Mouse (Mus musculus) erythroid progenitor cell, adult 5-6 weeks (primary cell): ENCODE data around the gene Cyth1. TPM values are rescaled to one million over a fixed set of nuclear protein-coding genes. Genes with fewer than 3 reads are reported as not detected.

Experiments
- ATAC-seq: replicated peaks from 2 replicates; pipeline ENCODE4 v1.8.0; 2016; ENCODE audit warnings: moderate number of reproducible peaks, mild to moderate bottlenecking, moderate TSS enrichment, inconsistent platforms; ENCODE audit not compliant: poor library complexity, low FRiP score, severe bottlenecking
- total RNA-seq, 2 experiments: library from RNA; stranded (forward) in 1 of 2; stranded (reverse) in 1 of 2; fragments of 150-400 nt in 1 of 2; fragments of 186-747, 209-891 nt in 1 of 2; gene quantifications; 2 replicates each; pipeline versions ENCODE4 v1.2.3 to v1.2.4; 2015 to 2017; ENCODE audit warnings: low replicate concordance in 2 of 2

The Cyth1 gene
- total RNA-seq (2015; ENCODE audit: low replicate concordance): 10.5 TPM in 2 replicates
- 11.6 and 12.3 TPM in 2 replicates for total RNA-seq (2017; ENCODE audit: low replicate concordance)

DNA sequence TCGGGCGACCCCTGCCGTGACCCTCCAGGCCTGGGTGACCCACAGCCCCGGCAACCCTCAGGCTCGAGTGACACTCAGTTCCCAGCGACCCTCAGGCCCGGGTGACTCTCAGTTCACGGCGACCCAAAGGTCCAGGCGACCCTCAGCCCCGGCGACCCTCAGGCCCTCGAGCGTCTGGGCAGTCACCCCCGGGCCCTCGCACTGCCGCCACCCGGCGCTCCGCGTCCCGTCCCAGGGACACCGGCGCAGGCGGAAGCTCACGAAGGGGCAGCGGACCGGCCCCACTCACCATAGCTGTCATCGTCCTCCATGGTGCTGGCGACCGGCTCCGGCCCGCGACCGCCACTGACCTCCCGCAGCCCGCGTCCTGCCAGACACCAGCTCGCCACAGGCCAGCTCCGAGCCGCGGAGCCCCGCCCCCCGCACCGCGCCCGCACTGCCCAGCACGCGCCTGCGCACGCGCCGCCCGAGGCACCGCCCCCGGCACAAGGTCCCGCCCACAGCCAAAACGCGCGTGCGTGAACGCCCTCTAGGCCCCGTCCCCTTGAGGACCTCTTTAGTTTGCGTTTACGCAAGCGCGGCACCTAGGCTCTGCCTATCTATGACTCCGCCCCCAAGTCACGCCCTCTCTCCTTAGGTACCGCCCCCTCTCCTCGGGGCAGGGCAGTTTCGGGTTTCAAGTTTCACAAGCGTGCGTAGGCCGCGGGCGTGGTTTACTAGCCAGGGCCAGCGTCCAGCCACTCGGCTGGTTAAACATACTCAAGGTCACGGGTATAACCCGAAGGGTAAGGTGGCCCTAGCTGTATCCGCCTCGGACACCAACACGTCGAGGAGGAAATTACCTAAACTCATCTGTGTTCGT is at the start of gene Cyth1:
TSS of gene Cyth1 (minus strand) at position 443 of the 862 bp plus-strand sequence.
- peak; percentile 91 for ATAC-seq

GRCm38 (mm10) chr11:118297967-118298366 is 49.6 kb upstream of the Cyth1 start:
- ATAC-seq: no peak

- ATAC-seq: no peak
Observed at GRCm38 (mm10) chr11:118295026-118295425, 46.6 kb upstream of the Cyth1 start.

- ATAC-seq: no peak
Observed at GRCm38 (mm10) chr11:118292671-118293070, 44.3 kb upstream of the Cyth1 start.

DNA sequence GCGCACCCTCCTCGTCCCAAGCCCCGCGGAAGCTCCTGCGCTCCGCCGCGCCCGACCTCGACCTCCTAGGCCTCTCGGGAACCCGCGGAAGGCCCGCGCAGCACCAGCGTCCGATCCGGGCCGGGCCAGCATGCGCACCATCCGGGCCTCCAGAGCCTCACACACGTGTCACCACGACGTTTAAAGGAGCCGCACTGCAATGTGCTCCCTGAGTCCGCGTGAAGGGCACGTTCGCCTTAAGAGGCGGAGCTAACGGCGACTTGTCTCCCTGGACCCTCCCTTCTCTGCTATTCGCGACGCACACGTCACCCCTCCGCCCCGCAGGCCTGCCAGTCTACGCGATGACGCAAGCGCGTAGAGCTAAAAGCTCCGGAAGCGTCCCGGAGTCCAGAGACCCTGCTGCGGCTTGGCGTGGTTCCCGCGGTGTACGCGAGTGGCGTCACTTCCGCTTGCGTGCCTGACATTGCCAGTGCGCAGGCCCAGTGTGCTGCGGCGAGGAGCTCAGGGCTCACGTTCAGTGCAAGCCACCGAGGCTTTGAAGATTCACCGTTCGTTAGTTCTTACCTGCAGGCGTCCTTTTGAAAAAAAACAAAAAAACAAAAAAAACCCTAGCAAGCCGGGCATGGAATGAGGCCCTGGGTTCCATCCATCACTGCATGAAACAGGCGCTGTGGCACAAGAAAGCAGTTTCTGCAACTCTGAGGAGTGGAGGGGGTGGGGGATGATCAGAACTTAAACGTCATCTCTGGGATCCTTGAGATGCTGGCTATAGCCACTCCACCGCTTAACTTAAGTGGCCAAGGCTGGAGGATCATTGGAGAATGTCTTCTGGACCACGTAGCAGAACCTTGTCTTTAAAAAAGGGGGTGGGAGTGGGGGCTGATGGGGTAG is 41.9 kb upstream of the Cyth1 start, which contains the start of gene Usp36:
TSS of gene Usp36 (minus strand) at position 246 of the 891 bp plus-strand sequence.
- ATAC-seq: peak; percentile 97

DNA sequence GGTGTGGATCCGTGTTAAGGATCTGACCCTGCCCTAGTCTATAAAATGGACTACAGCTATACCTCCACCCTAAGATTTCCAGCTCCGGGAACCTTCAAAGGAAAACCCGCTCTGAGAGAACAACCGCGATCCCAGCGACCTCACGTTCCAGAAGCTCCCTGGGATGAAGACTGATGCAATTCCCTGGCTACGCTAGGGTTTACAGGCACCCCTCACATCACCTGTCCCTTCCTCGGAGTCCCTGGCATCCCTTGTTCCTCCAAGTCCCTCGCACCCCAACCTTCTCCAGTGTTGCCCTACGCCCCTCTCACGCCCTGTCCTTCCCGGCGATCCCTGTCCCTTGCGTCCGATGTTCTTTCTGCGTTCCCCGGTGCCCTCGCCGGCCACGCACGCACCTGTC is 41.2 kb upstream of the Cyth1 start:
- ATAC-seq: no peak

DNA sequence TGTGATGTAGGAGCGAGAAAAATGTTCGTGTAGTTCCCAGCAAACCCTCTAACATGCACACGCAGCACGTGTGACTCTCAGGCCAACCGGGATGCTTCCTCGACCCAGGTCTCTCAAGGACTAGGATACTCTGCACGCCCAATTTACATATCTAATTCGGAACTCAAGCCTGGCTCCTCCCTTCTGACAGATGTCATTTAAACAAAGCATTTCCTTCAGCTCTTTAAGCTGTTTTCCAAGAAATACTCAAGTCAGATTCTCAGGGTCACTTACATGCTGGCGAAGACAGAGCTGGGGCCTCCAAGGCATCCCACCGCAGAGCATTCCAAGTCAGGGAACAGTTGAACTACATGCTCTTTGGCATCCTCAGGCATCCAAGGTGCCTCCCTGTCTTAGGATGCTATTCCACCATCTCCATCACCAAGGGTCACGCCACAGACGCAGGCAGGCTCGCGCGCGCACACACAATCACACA is 40.7 kb upstream of the Cyth1 start:
- ATAC-seq: no peak

GRCm38 (mm10) chr11:118287573-118287972 is 39.2 kb upstream of the Cyth1 start:
- ATAC-seq: no peak

DNA sequence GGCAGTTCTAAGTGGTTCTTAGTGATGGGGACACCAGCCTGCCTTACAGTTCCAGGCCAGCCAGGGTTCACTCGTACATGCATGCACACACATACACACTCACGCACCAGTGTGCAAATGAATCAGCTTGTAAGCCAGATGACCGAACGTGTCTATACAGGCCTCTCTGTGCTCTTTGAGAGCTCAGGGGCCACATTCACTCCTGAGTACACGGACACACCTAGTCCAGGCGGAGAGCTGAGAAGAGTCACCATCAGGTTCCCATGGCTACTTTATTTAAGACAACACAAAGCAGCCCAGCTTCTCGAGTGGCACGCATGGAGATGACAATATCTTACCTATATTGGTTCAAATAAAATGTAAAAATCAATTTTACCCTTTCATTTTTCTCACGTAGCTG is 38.0 kb upstream of the Cyth1 start:
- ATAC-seq: no peak

GRCm38 (mm10) chr11:118285791-118286190 is 37.4 kb upstream of the Cyth1 start:
- no peak for ATAC-seq

- no peak for ATAC-seq
Observed at GRCm38 (mm10) chr11:118280218-118280617, 31.8 kb upstream of the Cyth1 start.

DNA sequence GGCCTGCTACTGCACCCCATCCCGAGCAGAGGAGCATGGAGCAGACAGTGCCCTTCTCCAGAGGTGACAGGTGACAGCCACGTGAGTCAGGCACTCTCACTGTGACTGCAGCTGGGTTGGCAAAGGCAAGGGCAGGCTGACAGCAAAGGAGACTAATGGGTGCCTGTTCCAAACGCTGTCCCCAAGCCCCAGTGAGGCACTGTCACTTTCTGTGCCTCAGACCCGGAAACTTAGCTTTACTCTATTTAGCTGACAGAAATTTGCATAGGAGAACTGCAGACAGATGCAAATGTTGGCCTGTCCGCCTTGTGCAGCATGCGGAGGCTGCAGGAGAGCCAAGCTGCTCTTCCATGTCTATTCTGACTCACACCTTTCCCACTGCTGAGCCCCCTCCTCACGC is 27.9 kb upstream of the Cyth1 start:
- no peak for ATAC-seq

GRCm38 (mm10) chr11:118275092-118275491 is 26.7 kb upstream of the Cyth1 start:
- ATAC-seq: no peak

GRCm38 (mm10) chr11:118269827-118270226 is 21.4 kb upstream of the Cyth1 start:
- ATAC-seq: no peak

DNA sequence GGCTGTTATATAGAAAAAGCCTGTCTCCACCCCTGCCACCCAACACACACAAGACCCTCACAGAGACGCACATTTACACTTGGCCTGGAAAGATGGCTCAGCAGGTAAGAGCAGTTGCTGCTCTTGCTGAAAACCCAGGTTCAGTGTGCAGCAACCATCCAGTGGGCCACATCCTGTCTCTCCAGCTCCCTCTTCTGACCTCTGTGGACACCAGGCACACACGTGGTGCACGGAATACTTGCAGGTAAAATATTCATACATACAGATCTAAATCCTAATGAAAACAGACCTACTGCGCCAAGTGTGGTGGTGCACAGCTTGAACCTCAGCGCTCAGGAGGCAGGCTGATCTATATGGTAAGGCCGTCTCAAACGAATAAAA is 18.3 kb upstream of the Cyth1 start:
- no peak for ATAC-seq

DNA sequence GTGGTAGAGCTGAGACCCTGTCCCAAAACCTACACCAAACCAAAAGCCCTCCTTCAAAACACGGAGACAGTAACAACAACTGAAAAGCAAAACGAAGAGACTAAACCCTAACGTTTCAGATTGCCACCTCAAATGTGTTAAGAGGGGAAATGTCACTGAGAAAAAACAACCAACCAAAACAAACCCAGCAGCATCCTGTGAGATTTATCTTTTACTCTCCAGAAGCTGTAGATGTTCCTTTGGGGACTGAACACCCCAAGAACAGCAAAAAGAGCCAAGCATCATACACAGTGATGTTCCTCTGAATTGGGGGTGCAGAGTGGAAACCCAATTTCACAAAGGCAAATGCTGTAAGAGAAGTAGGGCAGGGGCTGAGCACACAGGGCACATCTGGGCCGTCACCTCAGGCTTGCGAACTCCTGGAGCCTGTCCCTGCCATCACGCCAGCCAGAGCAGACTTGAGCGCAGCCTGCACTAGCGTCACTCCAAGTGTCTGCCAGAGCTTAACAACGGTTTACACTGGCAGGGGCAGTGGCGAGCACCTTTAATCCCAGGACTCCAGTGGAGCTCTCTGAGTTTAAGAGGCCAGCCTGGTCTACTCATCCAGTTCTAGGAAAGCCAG is 17.8 kb upstream of the Cyth1 start:
- ATAC-seq: no peak

DNA sequence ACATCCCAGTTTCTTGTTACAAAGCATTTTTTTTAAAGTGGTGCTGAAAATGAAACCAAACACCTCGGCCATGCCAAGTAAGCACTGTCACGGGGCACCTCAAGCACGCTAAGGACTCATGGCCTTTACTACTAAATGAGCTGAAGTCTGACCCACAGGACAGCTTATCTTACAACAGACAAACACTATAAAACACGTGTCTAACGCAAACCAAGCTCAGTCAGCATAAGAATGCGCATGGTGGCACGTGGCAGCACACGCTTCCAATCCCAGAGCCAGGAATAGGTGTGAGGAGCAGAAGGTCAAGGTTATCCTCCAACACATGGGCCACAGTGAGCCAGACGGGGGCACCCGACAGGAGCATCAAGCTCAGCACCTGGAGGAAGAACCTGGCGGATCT is 17.2 kb upstream of the Cyth1 start:
- no peak for ATAC-seq

- ATAC-seq: no peak
Observed at GRCm38 (mm10) chr11:118263146-118263545, 14.8 kb upstream of the Cyth1 start.

DNA sequence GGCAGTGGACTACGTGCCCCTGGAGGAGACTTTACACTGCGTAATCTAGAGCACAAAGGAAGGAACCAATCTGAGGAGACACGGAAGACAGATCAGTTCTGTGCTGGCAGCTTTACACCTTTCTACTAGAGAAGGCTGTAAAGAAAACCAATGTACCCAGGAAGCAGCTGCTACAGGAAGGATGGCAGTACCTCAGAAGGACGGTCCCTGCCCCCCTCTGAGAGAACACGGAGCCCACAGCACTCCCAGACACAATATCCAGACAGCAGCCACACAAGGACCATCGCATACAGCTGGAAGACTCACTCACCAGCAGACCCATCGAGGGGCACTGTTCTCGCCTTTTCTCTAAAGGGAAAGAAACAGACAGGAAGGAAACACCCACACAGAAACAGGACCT is 11.7 kb upstream of the Cyth1 start:
- ATAC-seq: no peak

DNA sequence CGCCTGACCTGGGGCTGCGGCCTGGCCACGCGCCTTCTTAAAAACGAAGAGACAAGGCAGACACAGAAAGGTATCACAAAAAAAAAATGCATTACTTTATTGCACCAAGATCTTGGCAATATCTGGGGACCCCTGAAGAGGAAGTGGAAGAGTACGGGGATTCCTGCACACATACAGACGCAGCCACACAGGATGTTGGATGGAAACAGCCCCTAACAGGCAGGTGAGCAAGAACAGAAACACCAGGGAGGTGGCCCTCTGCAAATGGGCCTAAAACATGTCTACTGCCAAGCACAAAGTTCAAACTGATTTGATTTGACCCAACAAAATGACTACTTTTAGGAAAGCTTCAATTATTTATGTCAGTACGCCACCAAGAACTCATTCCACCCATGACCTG is 11.2 kb upstream of the Cyth1 start:
- ATAC-seq: no peak
